ENCODE assay signal across 8 mouse cellular contexts in the genomic region with DNA sequence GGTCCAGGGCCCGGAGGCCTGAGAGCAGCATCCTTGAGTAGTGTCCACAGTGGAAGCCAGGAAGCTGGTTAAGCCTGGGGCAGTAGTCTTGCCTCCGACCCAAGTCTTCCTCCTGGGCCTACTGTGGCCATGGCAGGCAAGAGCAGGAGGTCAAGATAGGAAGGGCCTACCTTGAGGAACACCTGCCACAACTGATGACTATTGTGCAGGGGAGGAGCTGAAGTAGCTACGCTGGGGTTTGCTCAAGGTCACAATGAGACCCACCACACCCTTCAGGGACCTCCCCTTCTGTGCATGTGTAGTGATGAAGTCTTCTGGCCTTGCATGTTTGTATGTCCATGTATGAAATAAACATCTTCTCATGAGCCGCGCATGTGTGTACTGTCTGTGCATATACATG. TPM values are rescaled to one million over a fixed set of nuclear protein-coding genes. Genes with fewer than 3 reads are reported as not detected.
A peak's percentile ranks its signal among the peaks of the same experiment; 100 is the strongest.
DNase-seq lines count a peak whose midpoint lies in the region; ATAC-seq and TF ChIP-seq lines count a peak whose summit lies in the region.

No protein-coding gene starts in this region.

- peaks cover 11% of the 10 kb centered on the region; the same call in 1 of the 2 replicates for H3K36me3 ChIP-seq in lung, embryonic 16.5 days (ENCODE audit: control insufficient read depth, insufficient read depth, low read length)
- H3K36me3 ChIP-seq in embryonic facial prominence, embryonic 12.5 days, result peaks cover 52% of the 10 kb centered on the region
- peaks cover 76% of the 10 kb centered on the region for H3K36me3 ChIP-seq in limb, embryonic 10.5 days
- H3K36me3 ChIP-seq in small intestine, adult 2 months (ENCODE audit: control insufficient read depth, insufficient read depth, low read length), result peaks cover 8% of the 10 kb centered on the region

- TF ChIP-seq POLR2A in small intestine, adult 2 months (IDR thresholded peaks at IDR 0.05; ENCODE audit: low read depth, low read length), result no peak

- peak overlapping the region; percentile 80 for H3K4me3 ChIP-seq in lung, embryonic 16.5 days (ENCODE audit: low read length)
- H3K4me3 ChIP-seq in embryonic facial prominence, embryonic 12.5 days, result peak overlapping the region; percentile 73
- peak overlapping the region; percentile 82 for H3K4me3 ChIP-seq in limb, embryonic 10.5 days
- H3K4me3 ChIP-seq in small intestine, adult 2 months (ENCODE audit: low read depth, low read length), result peak overlapping the region; percentile 80

- H3K4me1 ChIP-seq in lung, embryonic 16.5 days (replicated peaks; ENCODE audit: control insufficient read depth, insufficient read depth, low read length), result peaks cover 11% of the 10 kb centered on the region
- peaks cover 25% of the 10 kb centered on the region for H3K4me1 ChIP-seq in embryonic facial prominence, embryonic 12.5 days
- H3K4me1 ChIP-seq in limb, embryonic 10.5 days, result peaks cover 41% of the 10 kb centered on the region
- H3K4me1 ChIP-seq in small intestine, adult 2 months (ENCODE audit: control insufficient read depth, insufficient read depth, insufficient read length, low read length), result peaks cover 7% of the 10 kb centered on the region; the same call in 1 of the 2 replicates

- no peak for TF ChIP-seq CTCF in small intestine, adult 2 months (IDR thresholded peaks at IDR 0.05; ENCODE audit: extremely low read depth, insufficient read length, insufficient replicate concordance, low read depth, low read length)

- 65% methylated on average over 5 of the region's 5 CpGs for WGBS in lung, embryonic 16.5 days
- WGBS in embryonic facial prominence, embryonic 12.5 days, result 65% methylated on average over 5 of the region's 5 CpGs
- WGBS in limb, embryonic 10.5 days, result 77% methylated on average over 5 of the region's 5 CpGs
- WGBS in small intestine, adult 2 months, result 69% methylated on average over 5 of the region's 5 CpGs

- no peak for ATAC-seq in lung, embryonic 16.5 days (ENCODE audit: low read depth)
- ATAC-seq in embryonic facial prominence, embryonic 12.5 days (ENCODE audit: insufficient number of reproducible peaks, insufficient read depth, low FRiP score, low TSS enrichment), result no peak

- H3K27ac ChIP-seq in lung, embryonic 16.5 days (ENCODE audit: low read length), result no peak overlapping the region
- H3K27ac ChIP-seq in embryonic facial prominence, embryonic 12.5 days, result peak overlapping the region; percentile 89; the same call in 1 of the 2 replicates
- H3K27ac ChIP-seq in limb, embryonic 10.5 days, result peak overlapping the region; percentile 92
- no peak overlapping the region for H3K27ac ChIP-seq in small intestine, adult 2 months (ENCODE audit: insufficient read depth, low read depth, low read length)

- peak overlapping the region; percentile 80 for H3K9ac ChIP-seq in lung, embryonic 16.5 days (ENCODE audit: low read length)
- peak overlapping the region; percentile 90 for H3K9ac ChIP-seq in embryonic facial prominence, embryonic 12.5 days

- no peaks in the 10 kb centered on the region for H3K9me3 ChIP-seq in lung, embryonic 16.5 days (ENCODE audit: control insufficient read depth, low read length)
- H3K9me3 ChIP-seq in embryonic facial prominence, embryonic 12.5 days, result no peaks in the 10 kb centered on the region
- H3K9me3 ChIP-seq in limb, embryonic 10.5 days (replicated peaks), result no peaks in the 10 kb centered on the region

- H3K4me2 ChIP-seq in lung, embryonic 16.5 days (ENCODE audit: low read depth, low read length), result peak overlapping the region; percentile 83
- H3K4me2 ChIP-seq in embryonic facial prominence, embryonic 12.5 days (replicated peaks), result peak overlapping the region; percentile 94

- no peaks in the 10 kb centered on the region for H3K27me3 ChIP-seq in lung, embryonic 16.5 days (ENCODE audit: control insufficient read depth, insufficient read depth, low read depth, low read length)
- H3K27me3 ChIP-seq in embryonic facial prominence, embryonic 12.5 days, result no peaks in the 10 kb centered on the region
- H3K27me3 ChIP-seq in limb, embryonic 10.5 days (ENCODE audit: low read depth, poor library complexity, severe bottlenecking), result no peaks in the 10 kb centered on the region
- no peaks in the 10 kb centered on the region for H3K27me3 ChIP-seq in small intestine, adult 2 months (ENCODE audit: control insufficient read depth, insufficient read depth, low read length)

- no peak for DNase-seq in lung, postnatal 14 days
- DNase-seq in limb, embryonic 10.5 days (ENCODE audit: low spot score), result no peak
- DNase-seq in frontal cortex, postnatal 25 days (ENCODE audit: low spot score in 2 of 2), result no peak
- DNase-seq in cerebellum, adult 8-10 months, result no peak
- no peak for DNase-seq in c-Kit-positive CD71-positive TER-119-positive erythroid progenitor cells, embryonic 14.5 days (ENCODE audit: low spot score)

RNA-seq across cellular contexts. Expression of gene Tmem240, which starts 1.2 kb away (rescaled TPM):
- 0.15 and 0.29 TPM in 2 replicates for polyA plus RNA-seq in lung, embryonic 16.5 days (2015; fragmentation: Nextera tagmentation; extraction: Ambion mirVana)
- polyA plus RNA-seq in embryonic facial prominence, embryonic 12.5 days (2016; fragmentation: Nextera tagmentation; extraction: Ambion mirVana), result 2.2 and 2.5 TPM in 2 replicates
- 0.58 and 0.79 TPM in 2 replicates for polyA plus RNA-seq in limb, embryonic 10.5 days (2016; fragmentation: Nextera tagmentation; extraction: Ambion mirVana)
- polyA plus RNA-seq in small intestine, adult 2 months (2012; rRNA removed), result 0.53 and 0.80 TPM in 2 replicates

RNA-seq across cellular contexts. Expression of gene Atad3a, which starts 25.1 kb away (rescaled TPM):
- polyA plus RNA-seq in lung, embryonic 16.5 days (2015; fragmentation: Nextera tagmentation; extraction: Ambion mirVana), result 68.4 and 73.3 TPM in 2 replicates
- polyA plus RNA-seq in embryonic facial prominence, embryonic 12.5 days (2016; fragmentation: Nextera tagmentation; extraction: Ambion mirVana), result 103 and 106 TPM in 2 replicates
- polyA plus RNA-seq in limb, embryonic 10.5 days (2016; fragmentation: Nextera tagmentation; extraction: Ambion mirVana), result 138 and 161 TPM in 2 replicates
- 57.3 and 65.5 TPM in 2 replicates for polyA plus RNA-seq in small intestine, adult 2 months (2012; rRNA removed)

RNA-seq across cellular contexts. Expression of gene Ssu72, which starts 31.2 kb away (rescaled TPM):
- 139 and 148 TPM in 2 replicates for polyA plus RNA-seq in lung, embryonic 16.5 days (2015; fragmentation: Nextera tagmentation; extraction: Ambion mirVana)
- 135 and 136 TPM in 2 replicates for polyA plus RNA-seq in embryonic facial prominence, embryonic 12.5 days (2016; fragmentation: Nextera tagmentation; extraction: Ambion mirVana)
- 161 and 163 TPM in 2 replicates for polyA plus RNA-seq in limb, embryonic 10.5 days (2016; fragmentation: Nextera tagmentation; extraction: Ambion mirVana)
- 87.2 and 140 TPM in 2 replicates for polyA plus RNA-seq in small intestine, adult 2 months (2012; rRNA removed)

RNA-seq across cellular contexts. Expression of gene Vwa1, which starts 38.7 kb away (rescaled TPM):
- 7.5 and 8.6 TPM in 2 replicates for polyA plus RNA-seq in lung, embryonic 16.5 days (2015; fragmentation: Nextera tagmentation; extraction: Ambion mirVana)
- 9.2 and 9.5 TPM in 2 replicates for polyA plus RNA-seq in embryonic facial prominence, embryonic 12.5 days (2016; fragmentation: Nextera tagmentation; extraction: Ambion mirVana)
- 4.7 and 6.6 TPM in 2 replicates for polyA plus RNA-seq in limb, embryonic 10.5 days (2016; fragmentation: Nextera tagmentation; extraction: Ambion mirVana)
- 18.5 and 125 TPM in 2 replicates for polyA plus RNA-seq in small intestine, adult 2 months (2012; rRNA removed)

RNA-seq across cellular contexts. Expression of gene Fndc10, which starts 41.6 kb away (rescaled TPM):
- polyA plus RNA-seq in lung, embryonic 16.5 days (2015; fragmentation: Nextera tagmentation; extraction: Ambion mirVana), result 1.3 and 1.4 TPM in 2 replicates
- 12.2 and 15.2 TPM in 2 replicates for polyA plus RNA-seq in embryonic facial prominence, embryonic 12.5 days (2016; fragmentation: Nextera tagmentation; extraction: Ambion mirVana)
- polyA plus RNA-seq in limb, embryonic 10.5 days (2016; fragmentation: Nextera tagmentation; extraction: Ambion mirVana), result 1.5 and 2.6 TPM in 2 replicates
- polyA plus RNA-seq in small intestine, adult 2 months (2012; rRNA removed), result 12.5 and 24.0 TPM in 2 replicates

Comparison
In these comparisons a context has a peak if more than half of its experiments do, and no peak if none do; other contexts are left out.
1. H3K27ac ChIP-seq: peak in embryonic facial prominence, embryonic 12.5 days (single experiment) and limb, embryonic 10.5 days (single experiment); none in lung, embryonic 16.5 days (single experiment) and small intestine, adult 2 months (single experiment).
2. Peak in every context shown above with its lines, with median percentiles within 50 percentile points of each other: H3K4me3 ChIP-seq.